Mouse (Mus musculus) MEL-GATA-1-ER (cell line): ENCODE results near the gene Ptms.
A peak's percentile ranks its signal among the peaks of the same experiment; 100 is the strongest.

Source experiments
- DNase-seq: peaks from one replicate; pipeline ENCODE4 v3.0.0-alpha.2; 2012; ENCODE audit warnings: low read depth; ENCODE audit errors: extremely low read depth

Ptms gene

GRCm38 (mm10) chr6:124919695-124920317, at the start of gene Ptms:
TSS of gene Ptms (minus strand) at chr6:124920103.
- DNase-seq, result peak; percentile 83

GRCm38 (mm10) chr6:124967766-124968165, 47.9 kb upstream of the Ptms start:
- peak; percentile 44 for DNase-seq

DNA sequence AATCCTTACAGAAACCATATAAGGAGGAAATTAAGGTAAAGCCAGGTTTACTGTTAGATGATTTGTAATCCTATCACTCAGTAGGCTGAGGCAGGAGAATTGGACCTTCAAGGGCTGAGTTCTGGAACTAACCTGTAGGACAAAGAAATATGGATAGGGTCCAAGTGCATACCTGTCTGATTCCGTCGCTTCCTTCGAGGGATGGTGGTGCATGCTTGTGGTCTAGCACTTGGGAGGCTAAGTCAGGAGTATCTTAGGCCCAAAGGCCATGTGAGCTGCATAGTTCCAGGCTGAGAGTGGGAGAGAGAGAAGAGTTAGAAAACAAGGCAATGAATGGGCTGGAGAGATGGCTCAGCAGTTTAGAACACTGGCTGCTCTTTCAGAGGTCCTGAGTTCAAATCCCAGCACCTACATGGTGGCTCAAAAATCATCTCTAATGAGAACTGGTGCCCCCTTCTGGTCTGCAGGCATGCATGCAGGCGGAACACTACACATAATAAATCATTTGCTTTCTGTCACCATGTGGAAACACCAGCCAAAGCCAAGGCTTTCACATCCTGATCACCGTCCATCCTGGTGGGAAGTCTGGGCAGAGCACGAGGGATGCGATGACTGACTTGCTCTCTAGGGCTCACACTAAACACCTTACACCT, 46.7 kb upstream of the Ptms start:
- peak; percentile 13 for DNase-seq

DNA sequence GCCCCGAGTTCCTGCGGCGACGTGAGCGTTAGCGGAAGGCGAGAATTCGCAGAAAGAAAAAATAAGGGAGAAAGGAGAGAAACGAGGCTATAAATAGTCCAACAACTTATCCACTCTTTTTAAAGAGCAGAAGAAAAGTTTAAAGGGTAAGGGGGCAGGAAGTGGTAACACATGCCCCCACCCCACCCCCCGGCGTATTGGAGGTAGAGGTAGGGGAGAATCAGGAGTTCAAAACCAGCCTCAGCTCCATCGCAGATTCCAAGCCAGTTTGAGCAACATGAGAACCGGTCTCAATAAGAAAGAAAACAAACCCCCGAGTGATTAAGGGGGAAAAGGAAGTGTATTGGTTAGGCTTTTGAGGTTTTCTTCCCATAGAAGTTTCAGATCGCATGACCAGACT, 45.8 kb upstream of the Ptms start:
- DNase-seq, result peak; percentile 16

GRCm38 (mm10) chr6:124965088-124965719, 45.3 kb upstream of the Ptms start, which contains the start of gene Cops7a:
TSS of gene Cops7a (minus strand) at chr6:124965538.
- DNase-seq, result peak; percentile 85

- peak; percentile 12 for DNase-seq
Measured at GRCm38 (mm10) chr6:124964638-124965037, 44.7 kb upstream of the Ptms start.

DNA sequence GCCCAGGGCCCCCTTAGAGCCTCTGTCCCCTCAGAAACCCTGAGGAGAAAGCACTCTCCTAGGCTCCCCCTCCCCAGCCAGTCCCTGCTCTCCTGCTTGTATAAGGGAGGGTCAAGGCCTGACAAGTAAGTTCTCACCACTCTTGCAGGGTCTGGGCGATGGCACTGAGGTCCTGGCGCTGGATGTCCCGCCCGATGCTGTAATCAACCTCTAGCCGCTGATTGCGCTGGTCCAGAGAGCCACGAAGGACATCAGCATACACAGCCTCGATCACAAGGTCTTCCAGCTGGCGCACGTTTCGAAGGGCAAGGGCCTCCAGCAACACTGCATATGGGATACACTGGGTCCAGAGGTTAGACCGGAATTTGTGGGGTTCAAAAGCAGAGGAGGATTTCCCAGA, 41.1 kb upstream of the Ptms start:
- no peak for DNase-seq

DNA sequence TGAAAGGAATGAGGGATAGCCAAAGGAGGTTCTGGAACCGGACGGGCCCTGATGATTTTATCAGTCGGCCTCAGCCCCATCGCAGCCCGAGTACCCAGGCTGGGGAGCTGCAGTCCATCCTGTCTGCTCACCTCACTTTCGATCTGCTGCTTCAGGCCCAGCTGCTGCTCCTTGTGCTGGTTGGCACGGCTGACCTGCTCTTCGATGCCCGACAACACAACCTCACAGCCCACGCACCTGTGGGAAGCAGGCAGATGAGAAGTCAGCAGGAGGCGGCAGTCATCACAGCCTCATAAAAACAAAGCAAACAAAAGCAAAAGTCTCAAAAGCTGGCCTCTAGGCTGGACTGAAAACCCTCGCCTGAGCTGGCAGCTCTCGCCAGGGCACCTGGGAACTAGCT, 40.1 kb upstream of the Ptms start:
- no peak for DNase-seq

DNA sequence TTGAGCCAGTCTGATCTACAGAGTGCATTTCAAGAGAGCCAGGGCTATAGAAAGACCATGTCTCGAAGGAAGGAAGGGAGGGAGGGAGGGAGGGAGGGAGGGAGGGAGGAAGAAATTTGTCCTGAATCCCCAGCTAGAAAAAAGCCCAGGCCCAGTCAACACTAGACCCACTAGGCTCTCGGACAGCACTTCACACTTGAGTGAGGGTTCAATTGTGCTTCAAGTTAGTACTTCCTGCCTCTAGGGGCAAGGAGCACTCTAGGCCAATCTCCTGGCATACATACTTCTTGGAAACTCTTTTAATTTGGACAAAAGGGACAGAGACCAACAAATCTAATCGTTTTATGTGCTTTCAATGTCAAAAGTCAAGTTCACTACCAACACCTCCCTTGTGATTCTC, 38.2 kb upstream of the Ptms start:
- DNase-seq, result no peak

DNA sequence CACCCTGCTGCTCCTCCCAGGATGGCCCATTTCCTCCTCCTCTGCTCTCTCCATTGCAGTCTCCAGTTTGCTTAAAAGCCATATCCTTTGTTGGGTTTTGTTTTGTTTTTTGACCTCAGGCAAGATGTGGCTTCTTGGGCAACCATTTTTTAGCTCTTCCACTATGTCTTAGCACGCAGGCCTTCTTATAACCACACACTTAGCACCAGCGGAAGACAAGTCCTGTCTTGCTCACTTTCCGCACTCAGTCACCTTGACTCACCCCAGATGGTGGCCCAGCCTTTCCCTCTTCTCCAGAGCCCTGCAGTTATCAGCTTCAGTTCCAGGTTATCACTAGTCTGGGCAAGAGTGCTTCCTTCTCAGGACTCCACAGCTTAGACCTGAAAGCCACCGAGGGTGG, 35.3 kb upstream of the Ptms start:
- DNase-seq, result no peak

DNA sequence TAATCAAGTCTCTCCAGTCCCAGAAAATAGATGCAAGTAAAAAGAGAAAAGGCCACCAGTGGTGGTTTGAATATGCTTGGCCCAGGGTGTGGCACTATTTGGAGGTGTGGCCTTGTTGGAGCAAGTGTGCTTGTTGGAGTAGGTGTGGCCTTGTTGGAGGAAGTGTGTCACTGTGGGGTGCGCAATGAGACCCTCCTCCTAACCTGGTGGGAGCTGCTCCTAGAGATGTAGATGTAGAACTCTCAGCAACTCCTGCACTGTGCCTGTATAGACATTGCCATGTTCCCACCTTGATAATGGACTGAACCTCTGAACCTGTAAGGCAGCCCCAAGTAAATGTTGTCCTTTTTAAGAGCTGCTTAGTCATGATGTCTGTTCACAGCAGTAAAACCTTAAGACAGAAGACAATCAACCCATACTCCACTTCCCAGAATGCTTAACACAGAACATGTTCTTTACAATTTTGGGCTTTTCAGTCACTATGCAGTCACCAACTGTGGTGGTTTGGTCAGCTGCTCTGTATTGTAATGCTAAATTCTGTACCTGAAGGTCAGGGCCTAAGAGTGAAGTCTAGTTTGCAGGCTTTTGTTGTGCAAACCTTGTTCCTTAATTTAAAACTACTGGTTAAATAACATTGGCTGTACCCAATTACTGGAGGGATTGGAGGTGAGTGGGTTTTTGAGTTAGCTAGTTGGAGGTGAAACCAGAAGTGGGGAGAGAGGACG, 34.2 kb upstream of the Ptms start:
- no peak for DNase-seq

DNA sequence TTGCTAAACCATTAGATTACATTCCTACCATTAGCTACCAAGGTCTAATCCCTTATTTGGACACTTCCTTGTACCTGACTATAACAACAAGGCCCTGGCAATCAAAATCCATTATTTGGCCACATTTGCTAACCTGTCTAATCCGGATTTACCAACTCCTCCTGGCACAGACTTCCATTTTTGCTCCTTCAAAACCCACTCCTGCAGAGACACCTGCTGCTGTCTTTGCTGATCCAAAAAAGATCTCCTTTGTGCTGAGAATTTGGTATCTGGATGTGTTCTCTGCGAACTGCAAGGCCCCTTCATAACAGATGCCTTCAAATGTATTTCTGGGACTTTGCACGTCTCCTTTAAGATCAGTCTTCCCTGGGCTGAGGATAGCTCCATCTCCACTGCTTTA, 23.6 kb upstream of the Ptms start:
- DNase-seq, result no peak

- DNase-seq, result no peak
Measured at GRCm38 (mm10) chr6:124941679-124942078, 21.8 kb upstream of the Ptms start.

GRCm38 (mm10) chr6:124938554-124938953, 18.7 kb upstream of the Ptms start:
- no peak for DNase-seq

DNA sequence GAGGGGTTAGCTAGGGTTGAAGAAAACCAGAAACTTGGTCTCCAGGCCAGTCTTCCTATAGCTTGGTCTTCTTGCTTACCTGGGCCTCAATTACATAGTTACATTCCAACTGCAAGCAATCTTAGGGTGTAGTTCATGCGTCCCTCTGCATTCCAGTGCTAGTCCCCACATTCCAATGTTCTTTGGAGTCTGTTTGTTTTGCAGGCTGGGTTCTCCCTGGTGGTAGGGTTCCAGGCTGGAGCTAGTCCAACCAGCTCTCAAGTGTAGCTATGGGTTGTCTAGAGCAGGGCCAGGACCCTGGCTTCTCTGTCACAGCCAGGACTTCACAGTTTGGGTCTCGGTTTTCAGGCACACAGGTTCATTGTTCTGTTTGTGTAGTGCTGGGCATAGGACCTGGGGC, 17.6 kb upstream of the Ptms start:
- DNase-seq, result no peak

DNA sequence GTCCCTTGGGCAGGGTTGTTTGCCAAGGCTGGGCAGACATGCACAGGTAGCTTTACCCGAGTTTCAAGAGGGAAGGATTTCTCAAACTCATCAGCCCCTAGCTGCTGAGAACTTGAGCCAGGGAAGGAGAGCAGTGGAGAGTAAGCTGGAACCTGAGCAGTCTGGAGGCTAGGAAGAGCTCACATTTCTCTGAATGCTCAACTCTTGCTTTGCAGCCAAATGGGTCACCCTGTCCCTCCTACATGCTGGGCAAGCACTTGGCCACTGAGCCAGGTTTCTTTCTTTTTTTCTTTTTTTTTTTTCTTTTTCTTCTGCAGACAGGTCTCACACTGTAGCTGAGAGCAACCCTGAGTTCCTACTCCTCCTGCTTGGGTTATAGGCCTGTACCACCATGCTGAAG, 16.8 kb upstream of the Ptms start:
- DNase-seq, result no peak

DNA sequence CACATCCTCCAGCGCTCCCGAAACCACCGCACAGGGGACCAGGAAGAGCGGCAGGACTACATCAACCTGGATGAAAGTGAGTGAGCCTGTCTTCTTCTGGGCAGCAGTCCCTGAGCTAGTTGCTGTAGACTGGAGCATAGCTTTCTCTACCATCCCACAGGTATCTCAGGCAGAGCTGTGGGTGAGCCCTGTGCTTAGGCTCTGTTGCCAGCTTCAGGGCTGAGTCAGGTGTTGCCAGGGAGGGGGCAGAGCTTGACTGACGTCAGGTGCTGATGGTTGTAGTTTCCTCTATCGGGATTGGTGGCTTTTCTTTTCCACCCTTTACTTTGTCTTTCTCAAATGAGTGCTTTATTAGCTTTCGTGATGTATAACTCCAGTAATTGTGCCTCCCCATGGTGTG, 14.8 kb upstream of the Ptms start:
- DNase-seq, result no peak

DNA sequence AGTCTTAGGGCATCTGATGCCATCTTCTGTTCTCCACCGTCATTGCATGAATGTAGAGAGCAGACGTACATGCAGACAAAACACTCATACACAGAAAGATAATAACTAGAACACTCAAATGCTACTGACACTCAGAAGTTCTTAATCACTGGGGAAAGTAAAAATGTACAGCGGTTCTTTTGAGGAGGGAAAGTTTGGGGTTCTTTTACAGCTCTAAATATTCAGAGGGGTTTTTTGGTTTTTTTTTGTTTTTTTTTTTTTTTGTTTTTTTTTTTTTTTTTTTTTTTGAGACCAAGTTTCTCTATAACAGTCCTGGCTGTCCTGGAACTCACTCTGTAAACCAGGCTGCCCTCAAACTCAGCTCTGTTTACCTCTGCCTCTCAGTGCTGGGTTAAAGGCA, 13.2 kb upstream of the Ptms start:
- DNase-seq, result no peak

GRCm38 (mm10) chr6:124932314-124932695, 12.4 kb upstream of the Ptms start:
- DNase-seq, result no peak

- peak; percentile 36 for DNase-seq
Measured at GRCm38 (mm10) chr6:124931525-124932313, 11.8 kb upstream of the Ptms start.

GRCm38 (mm10) chr6:124930754-124931524, 11.0 kb upstream of the Ptms start, which contains the start of gene Mlf2:
TSS of gene Mlf2 (plus strand) at chr6:124931386.
- peak; percentile 90 for DNase-seq
